Mouse (Mus musculus): ENCODE results near the gene Zfp598. TPM values are rescaled to one million over a fixed set of nuclear protein-coding genes. Genes with fewer than 3 reads are reported as not detected.
"Not testable (repeated sequence)": the region's sequence is repeated elsewhere in the genome, so short reads cannot be mapped to it uniquely, and the experiment has no call there.

The Zfp598 gene
- total RNA-seq, 2 experiments from 2014 or later: 17.7 to 20.2 TPM

DNA sequence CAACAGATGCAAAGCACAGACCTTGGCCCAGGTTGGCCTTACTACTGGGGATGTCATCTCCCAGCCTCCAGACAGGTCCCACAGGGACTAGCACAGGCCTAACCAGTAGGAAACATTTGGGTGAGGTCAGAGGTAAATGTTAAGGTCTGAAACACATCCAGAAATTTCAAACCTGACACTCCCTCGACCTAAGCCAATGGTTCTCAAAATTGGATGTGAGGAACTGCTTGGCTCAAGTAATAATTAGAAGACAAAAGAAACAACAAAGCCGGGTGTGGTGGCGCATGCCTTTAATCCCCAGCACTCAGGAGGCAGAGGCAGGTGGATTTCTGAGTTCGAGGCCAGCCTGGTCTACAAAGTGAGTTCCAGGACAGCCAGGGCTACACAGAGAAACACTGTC, 23.1 kb upstream of the Zfp598 start:
- DNase-seq: no peak

DNA sequence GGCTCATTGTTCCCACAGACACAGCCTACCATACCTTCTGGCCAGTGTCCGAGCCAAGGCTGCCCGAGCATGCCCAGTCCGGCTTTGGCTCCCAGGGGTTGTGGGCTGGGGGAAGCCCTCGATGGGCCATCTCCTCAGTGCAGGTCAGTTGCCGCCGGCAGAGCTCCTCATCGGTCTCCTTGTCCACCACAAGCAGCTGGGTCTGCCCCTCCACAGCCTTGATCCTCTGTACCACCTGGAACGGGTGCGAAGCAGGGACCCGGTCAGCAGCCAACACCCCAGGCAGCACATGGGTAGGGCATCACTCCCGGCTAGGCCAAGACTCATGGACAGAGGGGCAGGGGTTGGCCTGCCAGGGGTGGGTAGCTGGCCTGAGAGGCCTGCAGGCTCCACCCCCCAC, 22.0 kb upstream of the Zfp598 start:
- no peak for DNase-seq

GRCm38 (mm10) chr17:24648731-24649377, 20.6 kb upstream of the Zfp598 start:
- DNase-seq: no peak

- peak; percentile 68 for DNase-seq
These were observed 19.9 kb upstream of the Zfp598 start for GRCm38 (mm10) chr17:24649581-24650069.

DNA sequence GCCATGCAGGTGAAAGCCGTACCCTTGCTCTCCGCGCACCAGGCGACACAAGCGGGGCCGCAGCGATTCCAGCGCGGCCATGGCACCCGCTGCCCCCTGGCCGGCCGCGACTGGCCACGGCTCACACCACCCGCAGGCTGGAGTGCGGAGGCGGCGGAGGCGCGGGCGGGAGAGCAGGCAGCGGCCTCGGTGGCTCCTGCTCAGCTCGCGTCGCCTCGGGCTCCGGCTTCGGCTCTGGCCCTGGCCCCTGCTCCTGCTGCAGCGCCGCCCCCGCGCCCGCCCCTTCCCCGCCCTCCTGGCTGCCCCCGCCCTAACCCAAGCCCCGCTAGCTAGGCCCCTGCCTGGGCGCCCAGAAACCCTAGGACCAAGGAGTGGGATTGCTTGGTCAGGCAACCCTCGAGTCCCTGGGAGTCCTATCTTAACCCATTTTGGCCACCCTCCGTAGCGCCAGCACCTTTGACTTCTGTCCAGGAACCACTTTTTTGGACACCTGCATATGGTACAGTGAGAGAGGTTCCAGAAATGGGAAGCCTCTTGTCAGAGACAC, 19.3 kb upstream of the Zfp598 start, which contains the start of gene Slc9a3r2:
TSS of gene Slc9a3r2 (minus strand) at position 258 of the 547 bp plus-strand sequence.
- peak; percentile 71 for DNase-seq

- DNase-seq: no peak
These were observed 18.7 kb upstream of the Zfp598 start for GRCm38 (mm10) chr17:24650766-24651165.

DNA sequence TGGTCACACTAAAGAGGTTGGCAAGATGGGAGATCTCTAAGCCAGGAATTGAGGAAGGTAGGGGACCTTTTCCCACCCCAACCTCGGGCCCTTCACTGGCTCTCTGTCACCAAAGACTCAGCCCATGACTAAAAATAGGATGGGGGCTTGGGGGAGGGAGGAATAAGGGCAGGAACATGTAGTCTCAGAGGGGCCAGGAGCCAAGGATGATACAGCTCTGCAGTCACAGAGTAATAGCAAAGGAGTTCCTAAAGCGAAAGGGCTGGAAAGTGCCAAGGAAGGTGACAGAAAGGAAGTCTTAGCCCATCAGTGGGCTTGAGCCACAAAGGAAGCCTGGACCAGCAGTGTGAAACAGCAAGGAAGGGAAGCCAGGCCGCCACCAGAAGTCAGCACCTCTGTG, 17.7 kb upstream of the Zfp598 start:
- DNase-seq: no peak

- peak; percentile 53 for DNase-seq
These were observed 15.3 kb upstream of the Zfp598 start for GRCm38 (mm10) chr17:24653967-24654710.

DNA sequence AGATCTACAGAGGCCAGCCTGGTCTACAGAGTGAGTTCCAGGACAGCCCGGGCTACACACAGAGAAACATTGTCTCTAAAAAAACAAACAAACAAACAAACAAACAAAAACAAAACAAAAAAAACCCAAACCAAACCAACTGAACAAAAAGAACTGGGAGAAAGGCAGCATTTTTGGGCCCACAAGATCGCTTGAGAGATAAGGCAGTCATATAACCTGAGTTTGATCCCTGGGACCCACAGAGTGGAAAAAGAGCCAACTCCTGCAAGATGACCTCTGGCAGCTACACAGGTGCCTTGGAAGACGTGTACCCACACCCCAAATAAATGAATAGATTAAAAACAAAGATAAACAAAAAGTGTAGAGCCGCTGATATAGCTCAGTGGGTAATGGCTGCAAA, 14.5 kb upstream of the Zfp598 start:
- DNase-seq: no peak

DNA sequence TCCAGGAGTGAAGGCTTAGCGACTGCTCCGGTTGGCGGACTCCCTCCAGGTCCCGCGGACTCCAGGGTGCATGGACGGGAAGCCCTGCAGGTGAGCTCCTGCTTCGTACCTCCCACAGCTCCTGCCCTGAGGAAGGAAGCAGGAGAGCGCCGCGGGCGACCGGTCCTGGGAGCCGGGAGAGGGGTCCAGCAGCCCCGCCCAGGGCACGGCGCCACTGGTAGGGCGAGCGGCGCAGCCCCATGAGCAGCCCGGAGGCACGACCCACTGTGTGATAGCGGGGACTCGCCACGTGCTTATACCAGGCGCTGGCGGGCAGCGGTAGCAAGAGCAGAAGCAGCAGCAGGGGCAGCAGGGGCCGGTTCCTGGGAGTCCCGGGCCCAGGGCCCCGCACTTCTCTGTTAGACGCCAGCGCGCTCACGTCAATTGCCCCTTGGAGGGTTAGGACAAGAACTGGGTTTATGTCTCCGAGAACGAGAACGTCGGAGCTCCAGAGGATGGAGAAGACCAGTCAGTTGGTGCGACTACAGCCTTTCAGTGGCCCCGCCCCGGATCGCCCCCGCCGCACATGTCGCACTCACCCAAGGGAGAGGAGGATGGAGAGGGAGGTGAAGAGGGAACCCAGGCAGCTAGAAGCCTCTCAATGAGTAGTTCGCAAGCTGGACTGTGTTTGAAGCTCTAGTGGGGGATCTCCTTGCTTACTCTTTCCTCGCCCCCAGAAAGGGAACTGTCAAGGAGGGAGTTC, 11.3 kb upstream of the Zfp598 start, which contains the start of gene Npw:
TSS of gene Npw (minus strand) at position 441 of the 742 bp plus-strand sequence.
- DNase-seq: no peak

DNA sequence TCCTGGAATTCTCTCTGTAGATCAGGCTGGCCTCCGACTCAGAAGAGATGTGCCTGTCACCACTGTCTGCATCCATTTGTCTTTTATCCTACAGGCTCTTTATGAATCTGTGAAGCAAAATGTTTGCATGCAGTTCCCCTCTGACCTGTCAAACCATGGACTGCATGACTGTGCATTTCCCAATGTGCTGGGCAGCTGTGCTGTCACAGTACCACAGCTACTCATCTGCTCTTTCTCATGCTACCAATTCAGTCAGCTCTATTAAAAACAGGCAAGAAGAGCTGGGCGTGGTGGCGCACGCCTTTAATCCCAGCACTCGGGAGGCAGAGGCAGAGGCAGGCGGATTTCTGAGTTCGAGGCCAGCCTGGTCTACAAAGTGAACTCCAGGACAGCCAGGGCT, 2.5 kb upstream of the Zfp598 start:
- not testable (repeated sequence) for DNase-seq

DNA sequence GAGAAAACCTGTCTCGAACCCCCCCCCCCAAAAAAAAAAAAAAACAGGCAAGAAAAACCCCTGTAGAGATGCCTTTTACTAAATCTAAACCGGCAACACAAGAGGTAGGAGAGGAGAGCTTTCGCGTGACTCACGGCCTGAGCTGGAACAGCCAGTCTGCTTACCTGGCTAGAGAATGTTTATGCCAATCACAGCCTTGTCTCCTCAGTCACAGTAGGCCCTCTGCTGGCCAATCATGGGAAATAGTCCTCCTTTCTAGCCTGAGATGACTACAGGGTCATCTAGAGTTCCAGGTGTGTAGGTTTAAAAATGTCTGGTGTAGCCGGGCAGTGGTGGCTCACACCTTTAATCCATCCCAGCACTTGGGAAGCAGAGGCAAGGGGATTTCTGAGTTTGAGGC, 2.1 kb upstream of the Zfp598 start:
- DNase-seq: no peak

GRCm38 (mm10) chr17:24669214-24669544, 308 bp upstream of the Zfp598 start:
- not testable (repeated sequence) for DNase-seq

- DNase-seq: no peak
These were observed 858 bp downstream of the Zfp598 start for GRCm38 (mm10) chr17:24670246-24670844.

DNA sequence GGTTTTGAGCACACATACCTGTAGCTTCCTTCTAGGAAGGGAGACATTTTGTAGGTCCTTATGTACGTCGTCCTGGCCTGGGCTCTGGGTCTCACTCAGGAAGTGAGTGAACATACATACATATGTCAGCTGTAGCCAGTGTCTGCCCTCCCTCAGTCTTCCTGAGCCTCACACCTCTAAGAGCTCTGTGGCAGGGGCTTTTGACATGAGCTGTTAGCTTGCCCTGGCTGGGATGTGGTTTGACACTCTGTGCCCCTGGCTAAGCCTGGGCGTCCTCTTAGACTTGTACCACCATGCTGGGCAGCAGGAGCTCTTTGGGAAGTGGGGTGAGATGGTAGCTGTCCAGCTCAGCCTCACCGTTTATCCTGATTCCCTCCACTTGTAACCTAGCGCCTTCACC, 1.9 kb downstream of the Zfp598 start:
- DNase-seq: no peak

DNA sequence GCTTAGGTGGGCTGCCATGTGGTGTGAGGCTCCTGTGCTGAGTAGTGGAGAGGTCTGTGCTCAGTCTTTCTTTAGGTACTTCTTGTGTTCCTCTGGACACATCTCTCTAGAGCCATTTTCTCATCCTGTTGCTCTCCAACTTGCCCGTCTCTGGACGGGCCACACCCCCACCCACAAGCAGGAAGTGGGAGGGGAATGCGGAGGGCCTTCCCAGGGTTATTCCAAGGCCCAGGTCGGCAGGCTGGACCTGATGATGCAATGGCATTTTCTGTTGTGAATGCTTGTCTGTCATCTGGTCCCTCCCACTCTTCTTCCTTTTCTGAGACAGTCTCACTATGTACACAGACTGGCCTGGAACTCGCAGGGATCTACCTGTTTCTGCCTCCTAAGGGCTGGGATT, 2.7 kb downstream of the Zfp598 start:
- DNase-seq: peak; percentile 41

DNA sequence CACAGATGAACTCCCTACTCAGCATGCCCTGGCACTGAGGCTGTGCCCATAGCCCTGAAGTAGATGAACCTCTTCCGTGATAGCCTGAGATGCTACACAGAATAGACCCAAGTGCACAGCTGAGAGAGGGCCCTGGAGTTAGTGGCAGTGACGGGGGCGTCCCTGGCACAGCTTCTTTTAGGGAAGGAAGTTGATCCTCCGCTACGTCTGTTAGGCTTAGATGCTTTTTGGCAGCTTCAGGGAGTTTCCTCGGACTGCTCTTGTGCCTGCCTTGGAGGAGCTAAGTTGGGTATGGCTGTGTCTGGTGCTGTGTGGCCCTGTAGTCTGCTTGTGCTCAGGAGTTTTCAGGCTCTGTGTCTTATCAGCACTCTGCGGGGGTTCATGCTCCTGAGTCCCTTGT, 4.8 kb downstream of the Zfp598 start:
- DNase-seq: no peak

GRCm38 (mm10) chr17:24676187-24676586, 6.7 kb downstream of the Zfp598 start:
- DNase-seq: no peak

- DNase-seq: no peak
These were observed 7.4 kb downstream of the Zfp598 start for GRCm38 (mm10) chr17:24676877-24677276.

GRCm38 (mm10) chr17:24677500-24678080, 8.1 kb downstream of the Zfp598 start:
- no peak for DNase-seq

DNA sequence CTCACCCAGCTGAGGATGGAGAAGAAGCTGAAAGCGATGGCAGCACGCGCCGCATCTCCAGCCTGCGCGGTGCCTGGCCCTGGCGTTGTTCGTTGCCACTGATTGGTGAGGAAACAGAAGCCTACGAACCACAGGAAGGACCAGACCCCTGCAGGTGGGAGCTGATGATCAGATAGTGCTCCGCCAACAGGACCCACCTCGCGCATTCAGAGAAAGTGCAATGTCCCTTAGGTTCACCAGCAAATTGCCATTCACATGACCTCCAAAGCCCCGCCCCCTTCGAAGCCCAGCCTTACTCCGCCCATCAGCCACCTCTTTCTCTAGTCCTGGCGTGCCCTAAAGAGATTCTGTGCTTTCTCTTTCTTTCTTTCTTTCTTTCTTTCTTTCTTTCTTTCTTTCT, 17.0 kb downstream of the Zfp598 start:
- no peak for DNase-seq

- DNase-seq: peak; percentile 35
These were observed 17.7 kb downstream of the Zfp598 start for GRCm38 (mm10) chr17:24687146-24687595.
